Mouse (Mus musculus): ENCODE results near the gene Rab31.
A peak's percentile ranks its signal among the peaks of the same experiment; 100 is the strongest.

Rab31 gene

DNA sequence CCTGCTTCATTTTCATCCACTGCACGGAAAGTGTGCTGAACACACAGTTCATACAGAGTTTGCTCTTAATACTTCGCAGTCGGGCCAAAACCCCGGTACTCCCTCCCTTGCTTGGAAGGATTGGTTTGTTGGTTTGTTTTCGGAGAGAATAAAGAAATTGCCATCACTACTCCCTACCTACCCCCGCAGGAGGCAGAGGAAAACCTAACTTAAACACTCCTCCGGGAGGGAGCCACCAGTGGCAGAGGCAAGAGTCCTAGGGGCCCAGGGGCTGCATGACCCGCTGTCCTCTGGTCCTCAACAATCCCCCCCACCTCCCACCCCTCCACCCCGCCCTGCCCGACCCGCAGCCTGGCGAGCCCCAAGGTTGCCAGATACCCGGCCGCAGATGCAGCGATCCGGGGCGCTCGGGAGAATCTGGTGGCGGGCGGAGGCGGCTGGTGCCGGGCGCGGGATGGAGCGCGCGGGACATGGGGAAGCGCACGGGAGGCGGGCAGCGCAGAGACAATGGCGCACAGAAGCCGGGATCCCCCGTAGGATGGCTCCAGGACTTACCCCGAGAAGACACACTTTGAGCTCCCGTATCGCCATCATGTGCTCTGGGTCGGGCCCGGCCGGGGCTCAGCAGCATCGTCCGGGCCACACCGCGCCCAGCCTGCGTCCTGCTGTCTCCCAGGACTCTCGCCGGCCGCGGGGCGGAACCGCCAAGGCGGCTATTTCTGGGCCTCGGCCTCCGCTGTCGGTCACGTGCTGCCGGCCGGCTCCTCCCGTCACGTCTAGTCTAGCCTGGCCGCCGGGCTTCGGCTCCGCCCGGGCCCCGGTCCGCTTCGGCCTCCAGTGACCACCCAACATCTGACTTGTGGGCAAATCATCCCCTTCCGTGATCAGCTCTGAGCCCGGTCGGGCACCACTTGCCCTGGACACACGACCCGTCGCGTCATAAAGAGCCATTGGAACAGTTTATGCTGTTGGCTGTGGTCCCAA is at the start of gene Rab31:
Gene Rab31 (minus strand): TSS at position 802 of the 984 bp plus-strand sequence.
- DNase-seq (ENCODE audit: extremely low read depth, insufficient read length, low spot score) = peak; percentile 89

DNA sequence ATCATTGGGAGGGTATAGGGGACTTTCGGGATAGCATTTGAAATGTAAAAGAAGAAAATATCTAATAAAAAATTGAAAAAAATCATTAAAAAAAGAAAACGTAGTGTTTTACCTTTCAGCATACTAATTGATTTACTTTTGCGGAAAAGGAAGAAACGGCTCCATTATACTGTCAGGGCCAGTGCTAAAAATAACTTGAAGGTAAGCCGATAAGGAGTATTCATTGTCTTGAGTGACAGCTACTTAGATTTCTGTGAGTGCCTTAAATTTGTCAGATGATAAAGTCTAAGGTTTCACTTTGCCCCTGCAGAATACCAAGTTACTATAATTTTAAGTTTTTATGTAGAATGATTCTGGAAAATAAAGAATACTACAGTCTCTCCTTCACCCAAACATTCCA is 47.6 kb upstream of the Rab31 start:
- no peak for DNase-seq (ENCODE audit: extremely low read depth, insufficient read length, low spot score)

DNA sequence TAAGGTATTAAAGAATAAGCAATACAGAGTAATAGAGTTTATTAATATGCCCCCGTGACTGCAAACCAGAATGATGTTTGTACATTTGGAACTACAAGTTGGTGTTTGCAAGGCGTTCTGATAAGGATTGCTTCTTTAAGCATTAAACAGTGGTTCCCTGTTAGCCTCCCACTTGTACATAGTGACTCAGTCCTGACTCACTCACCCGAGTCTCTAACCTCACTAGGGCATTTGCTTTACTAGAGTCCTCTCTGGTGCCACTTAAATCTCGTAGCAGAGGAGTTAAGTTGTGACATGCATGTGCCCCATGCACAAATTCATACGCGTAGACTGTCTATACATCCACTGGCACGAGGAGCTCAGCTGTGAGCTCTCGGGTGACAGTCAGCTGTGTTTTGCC is 41.2 kb upstream of the Rab31 start:
- no peak for DNase-seq (ENCODE audit: extremely low read depth, insufficient read length, low spot score)

DNA sequence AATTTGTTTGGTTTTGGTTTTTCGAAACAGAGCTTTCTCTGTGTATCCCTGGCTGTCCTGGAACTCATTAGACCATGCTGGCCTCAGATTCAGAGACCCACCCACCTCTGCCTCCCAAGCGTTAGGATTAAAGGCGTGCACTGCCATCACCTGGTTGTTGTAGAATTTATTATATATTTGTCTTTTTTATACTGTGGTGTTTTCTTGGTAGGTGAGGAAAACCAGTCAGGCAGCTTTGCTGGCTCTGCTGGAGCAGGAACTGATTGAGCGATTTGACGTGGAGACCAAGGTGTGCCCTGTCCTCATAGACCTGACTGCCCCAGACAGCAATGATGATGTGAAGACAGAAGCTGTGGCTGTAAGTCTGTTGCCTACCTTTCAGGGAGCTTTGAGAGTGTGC is 38.5 kb upstream of the Rab31 start:
- no peak for DNase-seq (ENCODE audit: extremely low read depth, insufficient read length, low spot score)

DNA sequence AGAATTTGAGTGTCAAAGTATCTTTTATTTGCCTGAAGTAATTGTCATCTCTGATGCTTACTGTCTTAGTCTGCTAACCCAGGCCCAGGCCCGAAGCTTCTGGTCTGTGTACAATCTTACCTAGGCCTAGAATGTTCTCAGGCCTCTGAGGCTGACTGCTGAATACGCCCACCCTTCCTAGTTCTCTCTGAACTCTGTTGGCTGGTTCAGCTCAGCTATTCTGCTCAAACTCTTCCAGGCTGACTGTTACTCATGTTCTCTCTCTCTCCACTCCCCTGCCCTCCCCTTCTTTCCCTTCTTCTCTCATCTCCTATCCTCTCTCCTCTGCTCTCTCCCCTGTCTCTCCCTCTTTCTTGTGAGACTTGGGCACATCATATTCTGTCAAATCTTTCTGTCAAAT is 33.9 kb upstream of the Rab31 start:
- DNase-seq (ENCODE audit: extremely low read depth, insufficient read length, low spot score) = no peak

DNA sequence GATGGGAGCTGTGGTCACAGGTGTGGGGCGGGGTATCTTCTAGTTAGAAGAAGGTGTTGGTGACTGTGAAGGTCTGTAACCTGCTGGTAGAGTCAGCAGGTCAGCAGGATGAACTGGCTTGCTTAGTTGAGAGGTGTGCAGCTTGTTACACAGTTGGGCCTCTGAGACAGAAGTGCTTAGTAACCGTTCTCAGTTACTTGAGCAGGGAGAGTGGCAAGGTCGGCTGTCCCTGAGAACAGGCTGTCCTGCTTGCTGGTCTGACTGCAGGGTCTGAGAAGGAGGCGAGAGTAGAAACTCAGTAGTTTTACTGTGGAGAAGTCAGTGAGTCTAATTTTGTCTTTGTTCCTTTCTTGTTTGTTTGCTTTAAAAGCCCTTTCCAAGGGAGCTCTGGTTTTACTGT is 33.4 kb upstream of the Rab31 start:
- DNase-seq (ENCODE audit: extremely low read depth, insufficient read length, low spot score) = no peak

DNA sequence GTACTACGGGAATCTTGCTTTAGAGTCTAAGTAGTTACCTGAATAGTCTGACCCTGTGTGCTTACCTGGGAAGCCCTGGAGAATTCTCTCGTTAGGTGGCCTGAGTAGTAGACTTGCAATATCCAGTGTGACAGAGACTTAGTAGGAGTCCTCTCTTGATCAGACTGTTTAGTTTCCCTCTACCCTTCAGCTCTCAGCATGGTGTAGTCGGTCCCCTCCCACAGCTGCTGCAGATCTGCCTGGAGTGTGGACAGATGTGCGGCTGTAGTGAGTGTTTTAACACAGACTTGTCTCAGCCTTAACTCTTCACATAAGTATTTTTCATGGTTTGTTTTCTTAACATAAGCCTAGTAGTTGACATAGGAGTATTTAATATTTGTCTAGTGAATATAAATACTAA is 29.5 kb upstream of the Rab31 start:
- DNase-seq (ENCODE audit: extremely low read depth, insufficient read length, low spot score) = no peak

DNA sequence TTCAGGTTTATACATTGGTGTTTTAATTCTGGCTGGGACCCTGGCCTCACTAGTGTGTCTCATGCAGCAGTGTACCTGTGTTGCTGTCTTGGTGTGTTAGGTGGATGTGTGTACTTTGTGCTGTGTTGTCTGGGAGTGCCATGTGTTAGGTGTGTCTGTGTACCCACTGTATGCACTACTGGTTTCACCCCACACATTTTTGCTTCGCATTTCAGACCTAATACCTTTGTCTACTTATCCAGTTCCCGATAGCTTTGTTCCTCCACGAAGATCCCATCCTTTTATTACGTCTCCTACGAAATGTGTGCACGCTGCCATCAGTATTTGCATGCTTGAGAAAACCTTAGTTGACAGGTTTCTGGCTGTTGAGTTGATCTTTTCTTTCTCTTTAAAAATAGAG is 27.9 kb upstream of the Rab31 start:
- no peak for DNase-seq (ENCODE audit: extremely low read depth, insufficient read length, low spot score)

DNA sequence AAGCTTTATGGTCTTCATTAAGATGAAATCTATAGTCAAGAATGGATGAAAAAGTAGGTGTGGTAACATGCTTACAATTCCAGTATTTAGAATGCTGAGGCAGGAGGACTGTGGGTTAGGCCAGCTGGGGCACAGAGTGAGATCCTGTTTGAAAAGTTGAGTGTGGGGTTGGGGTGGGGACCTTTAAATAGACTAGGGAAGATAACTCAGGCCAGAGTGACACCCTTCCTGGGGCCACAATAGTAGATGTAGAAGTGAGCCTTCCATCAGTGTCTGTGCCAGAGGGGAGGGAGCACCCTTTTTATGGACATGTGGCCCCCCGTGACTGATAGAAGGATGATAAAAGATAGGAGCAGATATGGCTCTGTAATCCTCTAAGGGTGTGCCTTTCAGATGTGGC is 26.8 kb upstream of the Rab31 start:
- no peak for DNase-seq (ENCODE audit: extremely low read depth, insufficient read length, low spot score)

DNA sequence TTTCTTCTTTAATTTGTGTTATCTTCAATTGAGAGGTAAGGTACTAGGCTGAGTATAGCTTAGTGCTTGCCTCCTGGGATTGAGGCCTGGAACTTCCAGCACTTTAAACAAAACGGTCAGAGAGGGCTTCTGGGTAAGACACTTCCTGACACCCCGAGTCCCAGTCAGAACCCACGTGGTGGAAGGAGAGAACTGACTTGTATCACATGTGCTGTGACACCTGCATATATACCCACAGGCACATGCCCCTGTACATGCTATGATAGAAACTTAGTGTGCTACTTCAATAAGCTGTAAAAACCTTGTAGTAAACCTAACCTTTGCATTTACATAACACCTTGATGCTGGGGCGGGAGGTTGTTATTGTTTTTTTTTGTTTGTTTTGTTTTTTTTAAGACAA is 25.9 kb upstream of the Rab31 start:
- no peak for DNase-seq (ENCODE audit: extremely low read depth, insufficient read length, low spot score)

DNA sequence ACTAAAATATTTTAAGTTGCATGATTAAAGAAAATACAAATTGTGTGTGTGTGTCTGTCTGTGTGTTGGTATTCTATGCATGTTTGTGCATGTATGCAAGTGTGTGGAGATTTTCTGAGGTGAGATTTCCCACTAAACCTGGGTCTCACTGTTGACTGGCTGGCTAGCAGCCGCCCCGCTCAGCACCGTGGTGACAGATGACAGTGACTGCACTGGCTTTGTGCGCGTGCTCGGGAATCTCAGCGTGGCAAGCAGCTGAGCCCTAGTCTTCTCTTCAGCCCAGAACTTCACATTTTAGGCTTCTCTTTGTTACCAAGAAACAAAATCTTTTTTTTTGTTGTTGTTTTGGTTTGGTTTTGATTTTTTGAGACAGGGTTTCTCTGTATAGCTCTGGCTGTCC is 23.5 kb upstream of the Rab31 start:
- DNase-seq (ENCODE audit: extremely low read depth, insufficient read length, low spot score) = no peak

DNA sequence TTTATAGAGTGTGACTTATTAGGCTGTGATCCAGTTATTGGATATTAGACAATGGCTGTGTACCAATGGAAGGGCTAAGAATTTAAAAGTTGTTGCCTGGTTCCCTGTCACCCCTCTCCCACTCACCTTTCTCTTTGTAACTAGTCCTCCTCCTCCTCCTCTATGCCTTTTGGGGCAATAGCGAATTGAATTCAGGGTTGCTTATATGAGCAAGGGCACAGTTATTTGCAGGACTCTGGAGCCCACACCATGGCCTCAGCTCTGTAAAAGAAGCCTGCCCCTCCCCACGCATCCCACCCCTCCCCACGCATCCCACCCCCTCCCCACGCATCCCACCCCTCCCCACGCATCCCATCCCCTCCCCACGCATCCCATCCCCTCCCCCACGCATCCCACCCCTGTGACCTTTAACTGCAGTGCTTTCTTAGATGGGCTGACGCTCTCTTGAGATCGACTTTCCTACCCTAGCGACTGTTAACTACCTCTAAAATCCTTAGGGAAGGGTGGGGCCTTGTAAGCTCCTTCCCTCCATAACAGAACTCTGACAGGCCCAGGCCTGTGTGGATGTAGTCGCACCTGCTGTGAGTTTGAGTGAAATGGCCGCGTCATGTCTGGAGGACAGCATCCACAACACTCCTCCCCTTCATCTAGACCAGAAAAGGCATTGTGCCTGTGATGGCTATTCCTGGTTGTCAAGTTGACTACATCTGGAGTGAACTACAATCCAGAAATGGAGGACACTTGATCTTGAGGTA is 21.7 kb upstream of the Rab31 start:
- no peak for DNase-seq (ENCODE audit: extremely low read depth, insufficient read length, low spot score)

DNA sequence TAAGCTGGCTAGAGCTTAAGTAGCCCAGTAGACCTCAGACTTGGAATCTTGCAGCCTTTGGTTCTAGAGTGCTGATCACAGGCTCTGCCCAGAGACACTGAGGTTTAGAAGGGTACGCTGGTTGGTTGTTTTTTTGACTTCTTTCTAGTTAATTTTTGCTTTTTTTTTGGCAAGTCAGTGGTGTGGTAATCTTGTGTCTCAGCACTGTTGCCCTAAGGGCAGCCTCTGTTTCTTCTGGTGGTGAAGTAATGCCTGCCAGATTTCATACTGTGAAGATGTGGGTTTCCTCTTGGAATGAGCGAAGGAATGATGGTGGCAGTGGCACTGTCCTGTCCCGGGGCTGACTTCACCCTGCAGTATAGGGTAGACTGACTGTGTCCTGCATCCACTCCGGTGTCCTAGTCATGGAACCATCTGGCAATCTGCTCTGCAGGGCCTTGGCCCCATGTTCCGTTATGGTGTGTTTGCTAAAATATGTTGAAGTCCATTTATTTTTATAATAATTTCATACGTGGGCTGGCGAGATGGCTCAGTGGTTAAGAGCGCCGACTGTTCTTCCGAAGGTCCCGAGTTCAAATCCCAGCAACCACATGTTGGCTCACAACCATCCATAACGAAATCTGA is 20.9 kb upstream of the Rab31 start:
- DNase-seq (ENCODE audit: extremely low read depth, insufficient read length, low spot score) = no peak

DNA sequence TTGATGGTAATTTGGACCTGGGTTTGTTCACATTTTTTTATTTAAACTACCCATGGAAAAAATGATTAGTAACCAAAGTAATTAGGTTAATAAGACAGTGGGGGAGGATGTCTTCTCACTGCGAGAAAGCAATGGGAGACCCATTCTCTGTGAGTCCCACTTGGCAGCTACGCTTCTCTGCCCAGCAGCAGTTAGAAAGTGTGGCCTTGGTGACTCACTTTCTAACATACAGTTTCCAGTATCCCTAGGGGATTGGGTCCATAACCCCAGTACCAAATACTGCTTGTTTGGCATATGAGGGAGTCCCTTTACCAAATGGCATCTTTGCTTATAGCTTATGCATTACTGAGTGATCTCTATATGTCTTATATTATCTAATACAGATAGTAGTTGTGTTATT is 18.6 kb upstream of the Rab31 start:
- DNase-seq (ENCODE audit: extremely low read depth, insufficient read length, low spot score) = no peak

DNA sequence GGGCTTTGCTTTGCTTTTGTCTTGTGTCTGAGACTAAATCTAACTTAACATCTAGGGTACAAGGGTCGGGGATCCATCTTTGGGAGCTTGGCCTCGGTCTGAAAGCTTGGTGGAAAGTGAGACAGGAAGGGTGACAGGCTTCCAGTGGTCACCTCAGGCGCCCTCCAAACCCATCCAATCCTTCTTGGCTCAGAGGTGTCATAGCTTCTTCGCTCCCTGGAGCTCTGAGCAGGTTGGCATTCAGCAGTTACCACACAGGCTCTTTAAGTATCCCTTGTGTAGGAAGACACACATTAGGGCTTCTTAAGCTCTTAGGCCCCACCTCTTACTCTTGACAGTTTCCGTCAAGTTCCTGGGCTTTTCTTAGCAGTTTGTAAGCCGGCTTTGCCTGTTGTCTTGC is 17.0 kb upstream of the Rab31 start:
- DNase-seq (ENCODE audit: extremely low read depth, insufficient read length, low spot score) = no peak

DNA sequence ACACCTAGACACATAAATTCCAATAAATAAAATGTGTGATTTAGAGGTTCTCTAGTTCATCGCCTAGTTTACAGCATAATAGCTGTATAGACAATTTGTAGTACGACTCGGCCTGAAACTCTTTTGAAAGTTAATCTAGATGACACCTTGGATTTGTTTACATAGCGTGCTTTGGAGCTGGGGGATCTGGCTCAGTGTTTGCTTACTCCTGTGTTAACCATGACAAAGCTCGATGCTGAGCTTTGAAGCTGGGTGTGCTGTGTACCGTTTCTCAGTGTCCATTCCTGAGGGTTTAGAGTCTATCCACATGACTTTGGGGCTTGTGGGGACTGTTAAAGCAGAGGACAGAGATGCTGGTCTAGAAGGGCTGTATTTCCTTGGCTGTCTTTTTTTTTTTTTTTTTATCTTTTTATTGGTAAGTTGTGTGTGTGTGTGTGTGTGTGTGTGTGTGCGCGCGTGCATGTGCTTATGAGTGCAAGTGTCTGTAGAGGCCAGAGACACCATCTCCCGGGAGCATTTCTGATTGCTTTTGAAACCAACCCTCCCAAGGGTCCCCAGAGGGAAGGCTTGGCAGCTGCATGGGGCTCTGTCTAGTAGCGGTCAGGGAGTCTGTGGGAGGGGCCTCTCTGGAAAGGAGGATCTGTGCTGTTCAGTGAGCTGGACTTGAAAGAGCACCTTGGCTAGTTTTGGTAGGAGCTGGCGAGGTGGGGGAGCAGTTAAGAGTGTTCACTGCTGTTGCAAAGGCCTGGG is 16.2 kb upstream of the Rab31 start:
- peak; percentile 73 for DNase-seq (ENCODE audit: extremely low read depth, insufficient read length, low spot score)

DNA sequence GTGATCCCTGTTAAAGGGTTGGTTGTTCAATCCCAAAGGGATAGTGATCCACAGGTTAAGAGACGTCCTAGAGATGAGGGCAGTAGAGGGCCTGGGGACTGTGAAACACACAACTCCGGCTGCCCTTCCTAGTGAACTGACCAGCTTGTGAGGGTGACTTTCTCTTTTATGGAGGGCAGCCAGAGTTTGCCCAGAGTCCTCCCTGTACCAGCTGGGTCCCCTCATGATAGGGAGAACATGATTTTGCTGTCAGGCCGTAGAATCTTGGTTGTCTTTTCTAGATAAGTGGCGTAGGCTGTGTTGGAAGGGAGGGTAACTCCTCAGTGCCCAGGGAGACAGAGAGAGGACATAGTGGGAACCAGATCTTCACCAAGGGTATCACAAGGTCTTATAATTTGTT is 14.7 kb upstream of the Rab31 start:
- no peak for DNase-seq (ENCODE audit: extremely low read depth, insufficient read length, low spot score)

DNA sequence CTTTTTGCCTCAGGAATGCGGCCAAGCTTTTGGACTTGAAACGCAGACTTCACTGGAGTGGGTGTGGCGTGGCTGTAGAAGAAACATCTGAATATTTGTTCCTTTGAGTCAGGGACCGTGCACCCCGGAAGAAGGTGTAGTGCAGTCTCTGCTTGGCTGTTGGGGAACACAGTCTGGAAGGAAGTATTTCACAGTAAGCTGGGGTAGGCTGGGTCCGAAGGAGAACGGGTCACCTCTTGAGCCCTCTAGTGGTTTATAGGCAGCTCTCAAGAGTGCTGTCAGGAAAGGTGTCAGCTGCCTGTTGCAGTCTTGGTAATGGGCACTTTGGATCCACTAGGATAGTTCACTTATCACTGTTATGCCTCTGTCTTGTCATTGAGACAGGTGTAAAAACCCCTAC is 13.7 kb upstream of the Rab31 start:
- DNase-seq (ENCODE audit: extremely low read depth, insufficient read length, low spot score) = no peak

DNA sequence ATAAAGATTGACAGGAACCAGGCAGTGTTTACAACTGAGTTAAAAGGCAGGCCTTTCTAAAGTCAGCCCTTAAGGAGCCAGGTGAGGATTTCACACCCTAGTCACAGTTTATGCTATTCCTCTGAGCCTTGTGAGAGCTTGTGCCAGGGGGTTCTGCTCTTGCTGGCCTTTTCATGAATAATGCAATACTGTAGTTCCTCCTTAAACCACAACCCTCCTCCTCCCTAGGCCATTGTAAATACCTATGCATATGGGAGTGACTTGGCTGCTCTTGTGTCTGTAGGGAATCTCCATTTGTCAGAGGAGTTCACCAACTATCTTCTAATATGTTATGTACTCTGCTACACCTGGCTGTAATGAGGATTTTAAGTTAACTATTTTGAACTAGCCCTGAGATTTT is 13.2 kb upstream of the Rab31 start:
- DNase-seq (ENCODE audit: extremely low read depth, insufficient read length, low spot score) = no peak

DNA sequence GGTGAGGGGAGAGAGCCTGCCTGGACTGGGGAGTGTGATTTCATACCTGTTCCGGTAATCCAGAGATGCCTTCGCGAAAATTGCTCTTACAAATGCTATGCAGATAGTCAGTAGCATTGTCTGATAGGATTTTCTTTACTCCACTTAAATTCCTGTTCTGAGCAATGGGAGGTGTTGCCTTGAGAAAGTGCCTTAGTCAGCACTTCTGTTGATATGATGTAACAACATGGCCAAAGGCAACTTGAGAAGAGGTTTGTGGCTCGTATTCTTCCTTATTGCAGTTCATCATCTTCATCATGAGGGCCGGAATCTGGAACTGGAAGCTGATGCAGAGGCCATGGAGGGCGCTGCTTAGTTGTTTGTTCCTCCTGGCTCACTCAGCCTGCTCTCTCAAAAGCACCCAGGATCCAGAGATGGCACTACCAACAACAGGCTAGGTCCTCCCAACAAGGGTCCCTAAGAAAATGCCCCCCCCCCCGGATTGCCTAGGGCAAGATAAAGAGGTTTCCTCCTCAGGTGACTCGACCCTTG is 12.1 kb upstream of the Rab31 start:
- no peak for DNase-seq (ENCODE audit: extremely low read depth, insufficient read length, low spot score)

Measured in 3134 (cell line).